Mouse (Mus musculus): Measurements from ENCODE around the gene Cldn1. TPM values are rescaled to one million over a fixed set of nuclear protein-coding genes. Genes with fewer than 3 reads are reported as not detected.

Gene Cldn1
- polyA plus RNA-seq, 1 experiment from 2014 or later: 3.5 TPM

Other genes starting within 250 kb of the Cldn1 start
- gene Cldn16, start 91.3 kb upstream of the Cldn1 start, polyA plus RNA-seq (2015; fragmentation: Nextera tagmentation; extraction: Ambion mirVana): not detected in 2 replicates
- gene Tmem207, start 154.9 kb upstream of the Cldn1 start, polyA plus RNA-seq (2015; fragmentation: Nextera tagmentation; extraction: Ambion mirVana): 0.06 TPM in 1 of 2 replicates, not detected in the other
- 2.4 and 3.6 TPM in 2 replicates for gene Il1rap, start 209.9 kb upstream of the Cldn1 start, polyA plus RNA-seq (2015; fragmentation: Nextera tagmentation; extraction: Ambion mirVana)

Measured in thymus, postnatal 0 days (tissue).